Mouse (Mus musculus) bone marrow, adult 2 months (tissue): ENCODE results near the gene Acss3. TPM values are rescaled to one million over a fixed set of nuclear protein-coding genes. Genes with fewer than 3 reads are reported as not detected.

ENCODE experiments used
- H3K27ac ChIP-seq: fragments of 200-500 bp; 2 replicates; pipeline ENCODE4 v1.5.1; 2012; ENCODE audit warnings: low read depth, mild to moderate bottlenecking, control low read depth, inconsistent platforms, low read length; ENCODE audit not compliant: control insufficient read depth, poor library complexity, insufficient read depth
- H3K4me1 ChIP-seq: fragments of 200-500 bp; 2 replicates; pipeline ENCODE4 v1.6.1; 2011; ENCODE audit warnings: low read length; ENCODE audit not compliant: control insufficient read depth, insufficient read depth
- H3K4me3 ChIP-seq: fragments of 200-500 bp; replicated peaks from 2 replicates; pipeline ENCODE3; 2011; ENCODE audit warnings: mild to moderate bottlenecking, low read depth, low read length, control low read depth; ENCODE audit not compliant: control insufficient read depth
- CTCF ChIP-seq: fragments of 200-500 bp; IDR thresholded peaks from 2 replicates; pipeline ENCODE4 v1.5.1; 2011; ENCODE audit warnings: low read length, control low read depth; ENCODE audit not compliant: control insufficient read depth, insufficient read depth
- POLR2A ChIP-seq: fragments of 200-500 bp; IDR thresholded peaks from 2 replicates; pipeline ENCODE4 v1.6.1; 2011; ENCODE audit warnings: low read depth, mild to moderate bottlenecking, control low read depth, low read length, borderline replicate concordance; ENCODE audit not compliant: control insufficient read depth
- WGBS: fragments of 180-500 bp; shearing (Covaris S2); methylation state at CpG from one replicate; pipeline ENCODE4 v1.1.7; 2018; 5-methylcytosine and 5-hydroxymethylcytosine counted together
- polyA plus RNA-seq: library from polyadenylated mRNA; stranded (reverse); fragments of >200 nt; gene quantifications from 2 replicates; pipeline ENCODE4 v1.2.4, GENCODE M21; 2011; ENCODE audit warnings: low replicate concordance; ENCODE audit not compliant: missing spikeins, insufficient read depth, insufficient read length

Acss3 gene
- polyA plus RNA-seq, 1 experiment: 1.9 TPM

DNA sequence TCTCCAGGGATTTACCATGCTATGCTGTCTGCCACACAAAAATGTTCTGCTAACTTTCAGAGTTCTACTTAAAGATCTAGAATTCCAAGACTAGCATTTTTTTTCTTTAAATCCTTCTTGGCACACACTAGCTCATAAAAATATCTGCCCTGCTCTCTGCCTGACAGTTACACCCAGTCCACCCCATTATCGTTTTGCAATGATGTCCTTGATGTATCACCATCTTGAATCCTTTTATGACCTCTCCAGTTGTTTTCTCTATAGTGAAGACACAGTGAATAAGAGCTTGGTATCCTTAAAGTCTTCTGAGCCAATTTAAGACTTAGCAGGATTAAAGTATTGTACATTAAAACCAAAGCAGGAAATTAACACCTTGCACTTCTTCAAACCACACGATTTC is 4.3 kb downstream of the Acss3 start:
- TF ChIP-seq CTCF: no peak
- 73% methylated on average over 2 of the region's 2 CpGs for WGBS

GRCm38 (mm10) chr10:107116709-107117267 is 6.7 kb downstream of the Acss3 start:
- H3K4me1 ChIP-seq: no peaks in the 10 kb centered on the region
- H3K27ac ChIP-seq: no peak overlapping the region
- 63% methylated on average over 4 of the region's 4 CpGs for WGBS
- H3K4me3 ChIP-seq: no peak overlapping the region
- TF ChIP-seq CTCF (no peak), POLR2A (no peak)

More for the DNA sequence above, 4.3 kb downstream of the Acss3 start:
- H3K4me1 ChIP-seq: no peaks in the 10 kb centered on the region
- H3K27ac ChIP-seq: no peak overlapping the region
- H3K4me3 ChIP-seq: no peak overlapping the region

- H3K27ac ChIP-seq: no peak overlapping the region
- no peak overlapping the region for H3K4me3 ChIP-seq
- H3K4me1 ChIP-seq: no peaks in the 10 kb centered on the region
- 48% methylated on average over 1 of the region's 1 CpGs for WGBS
- TF ChIP-seq CTCF (no peak), POLR2A (no peak)
These were observed 7.4 kb downstream of the Acss3 start for GRCm38 (mm10) chr10:107115930-107116642.

GRCm38 (mm10) chr10:107115121-107115520 is 8.3 kb downstream of the Acss3 start:
- 62% methylated on average over 1 of the region's 1 CpGs for WGBS
- TF ChIP-seq POLR2A (no peak), CTCF (no peak)
- no peak overlapping the region for H3K27ac ChIP-seq
- H3K4me3 ChIP-seq: no peak overlapping the region
- H3K4me1 ChIP-seq: no peaks in the 10 kb centered on the region

DNA sequence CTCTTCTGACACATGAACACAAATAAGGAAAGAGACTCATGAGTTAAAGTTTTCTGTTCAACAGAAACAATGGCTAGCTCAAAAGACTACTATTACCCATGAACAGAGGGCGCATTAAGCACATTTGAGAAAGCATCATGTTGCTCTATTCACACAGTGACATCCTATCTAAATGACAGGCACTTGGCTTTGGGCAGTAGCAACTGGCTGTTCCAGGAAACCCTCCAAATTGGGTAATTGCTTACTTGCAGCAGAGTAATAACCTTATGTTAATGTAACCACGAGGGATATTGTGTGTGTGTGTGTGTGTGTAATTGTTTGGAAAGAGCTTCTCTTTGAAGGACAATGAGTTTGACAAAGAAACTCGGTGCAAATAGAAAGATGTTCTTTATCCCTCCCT is 29.0 kb downstream of the Acss3 start:
- WGBS: 61% methylated on average over 3 of the region's 3 CpGs
- Histone ChIP-seq H3K4me3 (no peak overlapping the region), H3K27ac (no peak overlapping the region), H3K4me1 (no peaks in the 10 kb centered on the region; the same call in 1 of the 2 replicates)
- TF ChIP-seq POLR2A (no peak), CTCF (no peak)

DNA sequence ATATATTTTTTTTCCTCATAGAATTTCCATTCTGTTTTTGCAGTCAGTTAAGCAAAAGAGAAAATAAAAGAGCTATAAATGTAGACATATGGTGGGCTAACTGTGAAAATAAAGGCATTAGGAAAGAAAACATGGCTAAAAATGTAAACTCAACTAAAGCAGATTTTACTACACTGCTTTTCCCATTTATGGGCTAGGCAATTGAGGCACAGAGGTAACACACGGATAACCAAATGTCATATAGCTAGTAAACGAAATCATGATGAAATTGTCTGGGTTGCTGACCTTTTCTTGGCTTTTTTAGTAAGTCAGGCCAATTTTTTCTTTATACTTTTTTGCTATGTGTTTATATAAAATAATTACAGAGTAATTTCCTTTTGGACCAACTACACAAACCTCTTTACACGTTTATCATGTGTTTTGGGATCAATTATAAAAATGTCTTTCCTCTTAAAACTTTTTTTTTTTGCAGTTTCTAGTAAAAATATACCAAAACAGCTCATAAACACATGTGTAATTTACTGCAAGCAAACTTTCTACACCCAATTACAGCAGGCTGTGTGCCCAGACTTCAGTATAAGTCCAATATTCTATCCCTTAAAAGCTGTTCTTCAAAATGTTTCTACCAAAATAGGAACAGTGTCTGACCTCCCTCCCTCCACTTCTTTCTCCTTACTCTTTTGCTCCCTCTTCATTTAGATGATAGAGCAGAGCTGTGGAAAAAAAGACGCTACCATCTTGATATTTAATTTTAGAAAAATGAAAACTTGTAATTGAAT is 69.4 kb downstream of the Acss3 start:
- no peak for TF ChIP-seq POLR2A
- no peak for TF ChIP-seq CTCF
- 58% methylated on average over 4 of the region's 4 CpGs for WGBS
- Histone ChIP-seq H3K27ac (no peak overlapping the region), H3K4me3 (no peak overlapping the region), H3K4me1 (no peaks in the 10 kb centered on the region)

DNA sequence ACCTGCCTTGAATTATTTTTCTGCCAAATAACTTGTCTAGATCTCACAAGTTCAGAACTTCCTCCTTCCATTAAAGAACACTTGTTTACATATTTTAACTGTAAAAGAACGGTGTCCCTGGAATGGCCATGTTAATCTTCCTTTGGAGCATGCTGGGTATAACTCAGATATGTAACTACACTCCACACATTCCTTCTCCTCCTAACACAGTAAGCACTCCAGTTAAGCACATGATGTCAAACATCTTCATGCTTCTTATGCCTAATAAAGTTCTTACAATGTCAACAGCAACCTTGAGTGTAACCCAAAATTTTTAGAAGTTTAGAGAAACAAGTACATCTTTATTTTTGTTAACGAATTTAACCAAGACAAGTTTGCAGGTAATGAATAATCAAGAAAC is 73.0 kb downstream of the Acss3 start:
- H3K4me1 ChIP-seq: no peaks in the 10 kb centered on the region
- H3K4me3 ChIP-seq: no peak overlapping the region
- TF ChIP-seq POLR2A: no peak
- no peak for TF ChIP-seq CTCF
- 66% methylated on average over 2 of the region's 2 CpGs for WGBS
- H3K27ac ChIP-seq: no peak overlapping the region

DNA sequence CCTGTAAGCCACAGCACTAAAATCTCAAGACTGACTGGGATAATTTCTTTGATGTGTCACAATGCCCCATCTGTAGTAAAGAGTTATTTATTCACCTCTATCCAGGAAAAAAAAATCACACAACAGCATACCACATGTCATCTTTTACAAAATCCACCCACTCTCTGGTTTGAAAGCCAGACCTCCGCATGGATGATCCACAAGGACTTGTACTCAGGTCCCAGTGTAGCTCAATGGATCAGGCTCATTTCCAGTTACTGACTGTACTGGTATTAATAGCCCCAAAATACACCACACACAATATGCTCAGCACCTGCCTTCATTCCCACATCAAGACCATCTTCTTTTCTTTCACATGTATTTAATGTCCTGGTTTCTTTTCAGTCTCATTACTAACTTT is 80.8 kb downstream of the Acss3 start:
- WGBS: 77% methylated on average over 1 of the region's 1 CpGs
- H3K4me1 ChIP-seq: no peaks in the 10 kb centered on the region
- H3K4me3 ChIP-seq: no peak overlapping the region
- TF ChIP-seq POLR2A (no peak), CTCF (no peak)
- no peak overlapping the region for H3K27ac ChIP-seq

DNA sequence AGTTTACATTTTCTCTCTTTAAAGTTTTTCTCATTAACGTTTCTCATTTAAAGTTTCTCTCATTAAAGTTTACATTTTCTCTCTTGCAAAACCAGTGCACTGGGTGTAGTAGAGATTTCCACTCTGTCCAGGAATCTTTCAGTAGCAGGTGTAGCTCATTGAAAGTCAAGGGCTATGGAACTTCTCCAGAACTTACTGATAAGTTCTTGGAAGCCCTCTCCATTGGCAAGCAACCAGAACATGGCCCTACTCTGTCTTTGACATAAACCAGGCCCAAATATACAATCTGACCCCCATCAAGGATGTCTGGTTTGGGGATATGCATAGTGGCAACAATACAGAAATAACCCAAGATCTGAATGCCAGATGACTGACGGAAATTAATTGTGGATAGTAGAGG is 82.6 kb downstream of the Acss3 start:
- no peak for TF ChIP-seq CTCF
- no peak for TF ChIP-seq POLR2A
- WGBS: 79% methylated on average over 2 of the region's 2 CpGs
- H3K4me1 ChIP-seq: no peaks in the 10 kb centered on the region
- H3K4me3 ChIP-seq: no peak overlapping the region
- no peak overlapping the region for H3K27ac ChIP-seq
